Mouse (Mus musculus) bone marrow macrophage, adult 2 months (primary cell): ENCODE results near the gene Rcc1l.

Experiments
- CTCF ChIP-seq: IDR thresholded peaks from 2 replicates; pipeline ENCODE4 v1.5.1; 2012; ENCODE audit warnings: low read depth, mild to moderate bottlenecking, low read length, moderate library complexity
- POLR2A ChIP-seq: IDR thresholded peaks from 2 replicates; pipeline ENCODE4 v1.6.1; 2012; ENCODE audit warnings: mild to moderate bottlenecking, low read depth, low read length, borderline replicate concordance

- no peak for TF ChIP-seq CTCF
- TF ChIP-seq POLR2A: no peak
Observed at GRCm38 (mm10) chr5:134151895-134152294, 24.7 kb downstream of the Rcc1l start.
